Mouse (Mus musculus): ENCODE measurements around the gene Setd2. TPM values are rescaled to one million over a fixed set of nuclear protein-coding genes. Genes with fewer than 3 reads are reported as not detected.

Gene Setd2
- polyA plus RNA-seq, 1 experiment from 2014 or later: 11.4 TPM

DNA sequence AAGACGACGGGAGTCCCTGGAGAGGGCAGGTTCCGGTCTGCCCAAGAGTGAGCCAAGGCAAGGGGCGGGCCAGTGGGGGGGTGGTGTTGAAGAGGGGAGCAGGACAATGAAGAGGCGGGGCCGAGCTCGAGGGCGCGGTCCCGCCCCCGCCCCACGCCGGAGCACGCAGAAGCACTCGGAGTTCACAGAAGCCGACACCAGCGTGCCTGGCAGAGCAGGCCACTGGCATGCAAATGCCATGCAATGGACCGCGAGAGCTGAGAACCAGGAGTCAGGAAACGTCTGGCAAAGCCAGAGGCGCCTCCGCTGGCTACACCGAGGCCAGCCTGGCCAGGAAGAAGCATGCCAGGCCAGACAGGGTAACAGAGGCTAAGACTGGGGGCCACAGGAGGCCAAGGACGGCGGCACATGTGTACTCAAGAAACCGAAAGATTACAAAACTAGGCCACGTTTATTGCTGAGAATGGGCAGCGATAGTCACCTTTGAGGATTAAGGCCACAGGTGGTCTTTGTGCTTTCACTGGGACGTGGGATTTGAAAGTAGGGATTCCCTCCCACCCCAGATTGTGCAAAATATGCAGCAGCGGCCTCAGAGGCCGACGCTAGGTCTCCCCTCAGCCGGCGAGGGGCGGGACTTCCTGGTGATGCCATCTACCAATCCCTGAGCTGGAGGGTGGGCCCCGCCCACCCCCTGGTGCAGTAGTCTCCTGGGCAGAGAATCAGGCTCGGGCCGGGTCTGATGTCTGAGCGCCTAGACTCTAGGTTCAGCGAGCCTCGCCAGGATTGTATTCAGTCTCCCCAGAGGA, 92.2 kb downstream of the Setd2 start, which contains the start of gene Nradd:
Gene Nradd (minus strand): TSS at position 92 of the 806 bp plus-strand sequence.
- Histone ChIP-seq H3K27me3 (no peaks in the 10 kb centered on the region), H3K4me2 (peak within 1 kb of the TSS; percentile 97), H3K4me3 (replicated peaks) (peak within 1 kb of the TSS; percentile 65), H3K36me3 (peaks cover 36% of the 10 kb centered on the region), H3K9me3 (replicated peaks) (no peaks in the 10 kb centered on the region), H3K27ac (peak within 1 kb of the TSS; percentile 39), H3K9ac (peak within 1 kb of the TSS; percentile 72), H3K4me1 (replicated peaks) (peaks cover 22% of the 10 kb centered on the region)
- DNase-seq (peak; percentile 78), ATAC-seq (ENCODE audit: low read depth) (peak; percentile 92)
- WGBS (ENCODE audit: insufficient replicate concordance): 11% methylated on average over 41 of the region's 41 CpGs

DNA sequence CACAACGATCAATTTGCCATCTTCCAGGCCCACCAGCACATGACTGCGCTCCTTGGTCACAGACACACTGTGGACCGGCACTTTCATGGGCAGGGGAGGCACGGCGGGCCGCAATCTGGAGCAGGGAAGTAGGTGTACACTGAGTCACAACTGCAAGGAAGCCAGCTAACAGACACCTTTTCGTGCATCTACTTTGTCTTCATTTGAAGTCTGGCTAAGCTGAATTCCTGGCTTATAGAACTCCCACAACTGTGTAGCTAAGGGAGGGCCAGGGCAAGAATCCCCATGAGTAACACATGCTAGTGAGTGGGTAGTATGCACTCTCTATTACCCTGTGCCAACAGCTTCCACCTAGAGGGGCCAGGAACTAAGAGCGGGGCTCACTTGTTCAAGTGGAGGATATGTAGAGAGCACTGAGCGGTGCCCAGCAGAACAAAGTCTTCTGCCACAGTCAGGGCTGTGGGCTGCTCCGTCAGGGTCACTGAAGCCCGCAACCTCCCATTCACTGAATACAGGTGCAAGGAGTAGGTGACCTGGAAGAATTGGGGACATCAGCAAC, 93.0 kb downstream of the Setd2 start:
- Histone ChIP-seq H3K9me3 (replicated peaks) (no peaks in the 10 kb centered on the region), H3K27ac (no peak overlapping the region; the same call in 1 of the 2 replicates), H3K36me3 (peaks cover 28% of the 10 kb centered on the region), H3K4me1 (replicated peaks) (peaks cover 22% of the 10 kb centered on the region), H3K27me3 (no peaks in the 10 kb centered on the region), H3K4me2 (peak overlapping the region; percentile 97), H3K4me3 (replicated peaks) (peak overlapping the region; percentile 65), H3K9ac (peak overlapping the region; percentile 42; the same call in 1 of the 2 replicates)
- ATAC-seq (ENCODE audit: low read depth): no peak
- DNase-seq: no peak
- WGBS (ENCODE audit: insufficient replicate concordance): 74% methylated on average over 11 of the region's 11 CpGs

- H3K9ac ChIP-seq: no peak overlapping the region
- no peak overlapping the region for H3K27ac ChIP-seq
- no peaks in the 10 kb centered on the region for H3K27me3 ChIP-seq
- peaks cover 4% of the 10 kb centered on the region for H3K4me1 ChIP-seq (replicated peaks)
- no peak overlapping the region for H3K4me2 ChIP-seq
- WGBS (ENCODE audit: insufficient replicate concordance): 89% methylated on average over 15 of the region's 15 CpGs
- DNase-seq (no peak), ATAC-seq (ENCODE audit: low read depth) (no peak)
- no peak overlapping the region for H3K4me3 ChIP-seq (replicated peaks)
- H3K9me3 ChIP-seq (replicated peaks): no peaks in the 10 kb centered on the region
- peaks cover 36% of the 10 kb centered on the region for H3K36me3 ChIP-seq
Measured at GRCm38 (mm10) chr9:110630171-110630570, 97.8 kb downstream of the Setd2 start.

- WGBS (ENCODE audit: insufficient replicate concordance): 61% methylated on average over 10 of the region's 10 CpGs
- H3K9me3 ChIP-seq (replicated peaks): no peaks in the 10 kb centered on the region
- no peak overlapping the region for H3K4me3 ChIP-seq (replicated peaks)
- no peaks in the 10 kb centered on the region for H3K27me3 ChIP-seq
- no peak overlapping the region for H3K27ac ChIP-seq
- H3K4me1 ChIP-seq (replicated peaks): no peaks in the 10 kb centered on the region
- H3K9ac ChIP-seq: no peak overlapping the region
- H3K36me3 ChIP-seq: peaks cover 36% of the 10 kb centered on the region
- peak; percentile 35 for DNase-seq
- ATAC-seq (ENCODE audit: low read depth): no peak
- H3K4me2 ChIP-seq: no peak overlapping the region
Measured at GRCm38 (mm10) chr9:110631191-110631590, 98.8 kb downstream of the Setd2 start.

- Histone ChIP-seq H3K9ac (no peak overlapping the region), H3K4me3 (replicated peaks) (no peak overlapping the region), H3K4me2 (no peak overlapping the region), H3K36me3 (peaks cover 35% of the 10 kb centered on the region; the same call in 1 of the 2 replicates), H3K9me3 (replicated peaks) (no peaks in the 10 kb centered on the region), H3K27me3 (no peaks in the 10 kb centered on the region), H3K4me1 (replicated peaks) (no peaks in the 10 kb centered on the region), H3K27ac (no peak overlapping the region)
- ATAC-seq (ENCODE audit: low read depth) (no peak), DNase-seq (no peak)
- WGBS (ENCODE audit: insufficient replicate concordance): 83% methylated on average over 30 of the region's 30 CpGs
Measured at GRCm38 (mm10) chr9:110631651-110632275, 99.4 kb downstream of the Setd2 start.

GRCm38 (mm10) chr9:110632671-110633070, 100.3 kb downstream of the Setd2 start:
- Histone ChIP-seq H3K4me2 (no peak overlapping the region), H3K36me3 (peaks cover 32% of the 10 kb centered on the region; the same call in 1 of the 2 replicates), H3K27ac (no peak overlapping the region), H3K9ac (no peak overlapping the region), H3K27me3 (no peaks in the 10 kb centered on the region), H3K9me3 (replicated peaks) (no peaks in the 10 kb centered on the region), H3K4me1 (replicated peaks) (no peaks in the 10 kb centered on the region), H3K4me3 (replicated peaks) (no peak overlapping the region)
- DNase-seq (no peak), ATAC-seq (ENCODE audit: low read depth) (no peak)
- WGBS (ENCODE audit: insufficient replicate concordance): 78% methylated on average over 15 of the region's 15 CpGs

DNA sequence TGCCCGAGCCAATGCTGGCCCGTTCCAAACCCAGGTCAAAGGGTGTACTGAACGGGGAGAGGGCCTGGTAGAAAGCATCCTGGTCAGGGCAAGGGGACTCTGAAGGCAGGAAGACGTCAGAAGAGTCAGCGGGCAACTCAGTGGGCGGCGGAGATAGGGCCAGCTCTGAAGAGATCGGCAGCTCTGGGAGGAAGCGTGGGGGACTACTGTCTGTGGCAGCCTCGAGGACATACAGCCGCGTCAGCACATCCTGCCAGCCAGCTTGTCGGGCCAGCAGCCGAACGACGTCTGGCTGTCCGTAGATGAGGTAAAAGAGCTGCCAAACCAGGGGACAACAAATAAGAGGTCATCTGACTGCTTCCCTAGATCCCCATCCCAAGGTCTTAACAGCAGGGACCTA, 101.5 kb downstream of the Setd2 start:
- Histone ChIP-seq H3K4me3 (replicated peaks) (no peak overlapping the region), H3K4me1 (replicated peaks) (no peaks in the 10 kb centered on the region), H3K36me3 (peaks cover 32% of the 10 kb centered on the region), H3K4me2 (no peak overlapping the region), H3K27ac (no peak overlapping the region), H3K9ac (no peak overlapping the region), H3K9me3 (replicated peaks) (no peaks in the 10 kb centered on the region), H3K27me3 (no peaks in the 10 kb centered on the region)
- no peak for ATAC-seq (ENCODE audit: low read depth)
- 67% methylated on average over 17 of the region's 17 CpGs for WGBS (ENCODE audit: insufficient replicate concordance)
- no peak for DNase-seq

- H3K27me3 ChIP-seq: no peaks in the 10 kb centered on the region
- H3K36me3 ChIP-seq: peaks cover 37% of the 10 kb centered on the region
- WGBS (ENCODE audit: insufficient replicate concordance): 18% methylated on average over 19 of the region's 19 CpGs
- peak; percentile 67 for DNase-seq
- no peak overlapping the region for H3K9ac ChIP-seq
- no peaks in the 10 kb centered on the region for H3K4me1 ChIP-seq (replicated peaks)
- no peak overlapping the region for H3K4me3 ChIP-seq (replicated peaks)
- H3K27ac ChIP-seq: no peak overlapping the region
- ATAC-seq (ENCODE audit: low read depth): peak; percentile 35; the same call in 1 of the 2 replicates
- H3K4me2 ChIP-seq: no peak overlapping the region
- H3K9me3 ChIP-seq (replicated peaks): no peaks in the 10 kb centered on the region
Measured at GRCm38 (mm10) chr9:110635225-110635624, 102.8 kb downstream of the Setd2 start.

DNA sequence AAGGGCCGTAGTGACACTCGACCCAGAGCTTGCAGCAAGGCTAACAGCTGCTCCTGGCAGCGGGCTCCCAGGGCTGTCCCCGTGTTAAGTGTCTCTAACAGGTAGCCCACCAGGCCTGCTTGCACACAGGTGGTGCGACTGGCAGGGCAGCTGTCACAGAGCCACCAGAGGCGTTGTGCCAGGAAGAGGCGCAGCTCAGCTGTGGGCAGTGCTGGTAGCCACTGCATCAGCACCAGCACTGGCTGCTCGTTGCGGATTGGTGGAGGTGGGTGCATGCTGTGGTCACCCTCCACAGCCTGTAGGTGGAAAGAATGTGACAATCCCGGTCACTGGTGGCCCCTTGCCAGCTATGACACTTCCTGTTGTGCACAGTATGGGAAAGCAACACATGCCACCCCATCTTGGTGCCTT, 106.2 kb downstream of the Setd2 start:
- Histone ChIP-seq H3K27me3 (no peaks in the 10 kb centered on the region), H3K27ac (no peak overlapping the region), H3K36me3 (peaks cover 32% of the 10 kb centered on the region), H3K4me1 (replicated peaks) (peaks cover 10% of the 10 kb centered on the region; the same call in 1 of the 2 replicates), H3K9ac (no peak overlapping the region), H3K9me3 (replicated peaks) (no peaks in the 10 kb centered on the region), H3K4me2 (no peak overlapping the region), H3K4me3 (replicated peaks) (no peak overlapping the region)
- no peak for DNase-seq
- no peak for ATAC-seq (ENCODE audit: low read depth)
- WGBS (ENCODE audit: insufficient replicate concordance): 81% methylated on average over 10 of the region's 10 CpGs

GRCm38 (mm10) chr9:110641006-110641405, 108.6 kb downstream of the Setd2 start:
- H3K9me3 ChIP-seq (replicated peaks): no peaks in the 10 kb centered on the region
- ATAC-seq (ENCODE audit: low read depth): no peak
- no peaks in the 10 kb centered on the region for H3K27me3 ChIP-seq
- no peak for DNase-seq
- H3K4me2 ChIP-seq: no peak overlapping the region
- peaks cover 29% of the 10 kb centered on the region for H3K36me3 ChIP-seq
- H3K9ac ChIP-seq: no peak overlapping the region
- H3K4me3 ChIP-seq (replicated peaks): no peak overlapping the region
- WGBS (ENCODE audit: insufficient replicate concordance): 50% methylated on average over 5 of the region's 5 CpGs
- H3K4me1 ChIP-seq (replicated peaks): peaks cover 34% of the 10 kb centered on the region
- no peak overlapping the region for H3K27ac ChIP-seq

DNA sequence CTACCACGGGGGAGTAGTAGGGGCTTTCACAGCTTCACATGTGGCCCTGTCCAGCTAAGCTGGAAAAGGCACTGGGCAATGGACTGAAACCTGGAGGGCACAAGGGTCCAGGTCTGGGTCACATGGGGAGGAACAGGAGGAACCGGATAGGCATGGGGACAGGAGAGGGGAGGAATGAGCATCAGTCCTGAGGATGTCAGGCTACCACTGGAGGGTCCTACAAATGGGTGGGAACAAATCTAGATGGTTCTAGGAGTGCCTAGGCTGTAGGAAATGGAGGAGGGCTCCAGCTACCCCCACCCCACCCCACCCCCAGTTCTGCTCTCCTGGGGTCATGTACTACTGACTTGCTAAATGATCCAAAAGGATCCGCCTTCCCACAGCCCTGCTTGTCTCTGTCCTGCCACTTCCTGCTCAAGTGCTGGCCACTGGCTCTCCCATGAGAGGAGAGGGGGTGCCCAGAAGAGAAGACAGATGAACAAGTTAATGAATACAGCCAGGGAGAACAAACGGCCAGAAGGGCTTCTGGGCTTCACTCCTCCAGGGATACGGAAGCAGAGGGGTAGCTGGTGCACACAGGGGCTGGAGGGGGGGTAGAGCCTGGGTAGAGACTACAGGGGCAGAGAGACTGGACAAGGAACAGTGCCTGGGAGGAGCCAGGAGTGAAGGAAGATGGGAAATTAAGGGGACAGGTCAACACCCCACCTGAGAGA, 110.6 kb downstream of the Setd2 start:
- no peak for ATAC-seq (ENCODE audit: low read depth)
- Histone ChIP-seq H3K9me3 (replicated peaks) (no peaks in the 10 kb centered on the region), H3K36me3 (peaks cover 20% of the 10 kb centered on the region), H3K4me2 (no peak overlapping the region), H3K27me3 (0 out of 2 replicates have a peak, but pooled peaks cover under 1% of the 10 kb centered on the region), H3K4me3 (replicated peaks) (no peak overlapping the region), H3K4me1 (replicated peaks) (peaks cover 47% of the 10 kb centered on the region), H3K9ac (no peak overlapping the region), H3K27ac (no peak overlapping the region)
- no peak for DNase-seq
- WGBS (ENCODE audit: insufficient replicate concordance): 42% methylated on average over 5 of the region's 5 CpGs

All from liver, embryonic 13.5 days (tissue).